Mouse (Mus musculus): ENCODE measurements around the gene Serpinb1c. TPM values are rescaled to one million over a fixed set of nuclear protein-coding genes. Genes with fewer than 3 reads are reported as not detected.

Serpinb1c gene
- polyA plus RNA-seq, 1 experiment from 2014 or later: not detected

- H3K9me3 ChIP-seq (replicated peaks): no peaks in the 10 kb centered on the region
- H3K27me3 ChIP-seq (ENCODE audit: low read depth, poor library complexity, severe bottlenecking): peaks cover 64% of the 10 kb centered on the region
- 43% methylated on average over 2 of the region's 2 CpGs for WGBS
- no peak overlapping the region for H3K4me3 ChIP-seq
- H3K27ac ChIP-seq (replicated peaks): no peak overlapping the region
- peaks cover 17% of the 10 kb centered on the region for H3K4me1 ChIP-seq
- H3K36me3 ChIP-seq: no peaks in the 10 kb centered on the region
- DNase-seq (ENCODE audit: low spot score): peak; percentile 42
Measured at GRCm38 (mm10) chr13:32853073-32853472, 44.9 kb downstream of the Serpinb1c start.

GRCm38 (mm10) chr13:32852539-32852938 is 45.5 kb downstream of the Serpinb1c start:
- Histone ChIP-seq H3K27me3 (ENCODE audit: low read depth, poor library complexity, severe bottlenecking) (peaks cover 61% of the 10 kb centered on the region), H3K4me3 (no peak overlapping the region), H3K9me3 (replicated peaks) (no peaks in the 10 kb centered on the region), H3K4me1 (peaks cover 17% of the 10 kb centered on the region), H3K36me3 (no peaks in the 10 kb centered on the region), H3K27ac (replicated peaks) (no peak overlapping the region; the same call in 1 of the 2 replicates)
- no peak for DNase-seq (ENCODE audit: low spot score)
- WGBS: 85% methylated on average over 4 of the region's 4 CpGs

DNA sequence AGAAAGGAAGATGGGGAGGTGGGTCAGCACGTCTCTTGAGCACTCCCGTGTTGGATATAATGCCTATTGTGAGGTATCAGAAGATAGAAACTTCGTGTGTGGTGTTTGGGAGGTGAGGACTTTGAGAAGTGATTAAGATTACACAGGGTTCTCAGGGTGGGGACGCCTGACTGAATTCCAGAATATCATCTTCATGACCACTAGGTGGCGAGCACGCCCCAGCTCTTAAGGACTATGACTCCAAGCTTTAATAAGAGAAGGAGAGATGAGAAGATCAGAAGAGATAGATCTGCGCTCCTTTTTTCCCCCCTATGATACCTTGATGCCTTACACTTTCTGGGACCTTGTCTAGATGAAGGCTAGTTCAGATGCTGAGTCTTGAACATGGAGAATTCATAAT is 46.0 kb downstream of the Serpinb1c start:
- Histone ChIP-seq H3K36me3 (no peaks in the 10 kb centered on the region), H3K4me1 (peaks cover 17% of the 10 kb centered on the region), H3K4me3 (no peak overlapping the region), H3K9me3 (replicated peaks) (no peaks in the 10 kb centered on the region), H3K27me3 (ENCODE audit: low read depth, poor library complexity, severe bottlenecking) (peaks cover 56% of the 10 kb centered on the region), H3K27ac (replicated peaks) (no peak overlapping the region)
- peak; percentile 34 for DNase-seq (ENCODE audit: low spot score)
- WGBS: 10% methylated on average over 7 of the region's 7 CpGs

- DNase-seq (ENCODE audit: low spot score): no peak
- Histone ChIP-seq H3K4me3 (no peak within 1 kb of the TSS), H3K27ac (replicated peaks) (no peak within 1 kb of the TSS), H3K4me1 (peaks cover 17% of the 10 kb centered on the region), H3K9me3 (replicated peaks) (no peaks in the 10 kb centered on the region), H3K27me3 (ENCODE audit: low read depth, poor library complexity, severe bottlenecking) (peaks cover 45% of the 10 kb centered on the region), H3K36me3 (no peaks in the 10 kb centered on the region)
- WGBS: 69% methylated on average over 10 of the region's 10 CpGs
Measured at GRCm38 (mm10) chr13:32850668-32851404, 47.2 kb downstream of the Serpinb1c start, which contains the start of gene Serpinb1a. TSS of gene Serpinb1a (minus strand) at chr13:32851185.

- WGBS: 67% methylated on average over 1 of the region's 1 CpGs
Measured at GRCm38 (mm10) chr13:32850156-32850555, 47.9 kb downstream of the Serpinb1c start.

GRCm38 (mm10) chr13:32849531-32850123 is 48.4 kb downstream of the Serpinb1c start:
- Histone ChIP-seq H3K4me1 (peaks cover 17% of the 10 kb centered on the region), H3K4me3 (no peak overlapping the region), H3K27ac (replicated peaks) (no peak overlapping the region), H3K9me3 (replicated peaks) (no peaks in the 10 kb centered on the region), H3K36me3 (no peaks in the 10 kb centered on the region), H3K27me3 (ENCODE audit: low read depth, poor library complexity, severe bottlenecking) (peaks cover 33% of the 10 kb centered on the region)
- DNase-seq (ENCODE audit: low spot score): no peak

More at GRCm38 (mm10) chr13:32850156-32850555, 47.9 kb downstream of the Serpinb1c start:
- H3K9me3 ChIP-seq (replicated peaks): no peaks in the 10 kb centered on the region
- H3K4me1 ChIP-seq: peaks cover 17% of the 10 kb centered on the region
- H3K36me3 ChIP-seq: no peaks in the 10 kb centered on the region
- DNase-seq (ENCODE audit: low spot score): no peak
- no peak overlapping the region for H3K4me3 ChIP-seq
- peaks cover 38% of the 10 kb centered on the region for H3K27me3 ChIP-seq (ENCODE audit: low read depth, poor library complexity, severe bottlenecking)
- no peak overlapping the region for H3K27ac ChIP-seq (replicated peaks)

- Histone ChIP-seq H3K27me3 (ENCODE audit: low read depth, poor library complexity, severe bottlenecking) (peaks cover 29% of the 10 kb centered on the region), H3K36me3 (no peaks in the 10 kb centered on the region), H3K4me3 (no peak overlapping the region), H3K27ac (replicated peaks) (no peak overlapping the region), H3K9me3 (replicated peaks) (no peaks in the 10 kb centered on the region), H3K4me1 (peaks cover 17% of the 10 kb centered on the region)
- 81% methylated on average over 4 of the region's 4 CpGs for WGBS
- no peak for DNase-seq (ENCODE audit: low spot score)
Measured at GRCm38 (mm10) chr13:32849092-32849491, 48.9 kb downstream of the Serpinb1c start.

DNA sequence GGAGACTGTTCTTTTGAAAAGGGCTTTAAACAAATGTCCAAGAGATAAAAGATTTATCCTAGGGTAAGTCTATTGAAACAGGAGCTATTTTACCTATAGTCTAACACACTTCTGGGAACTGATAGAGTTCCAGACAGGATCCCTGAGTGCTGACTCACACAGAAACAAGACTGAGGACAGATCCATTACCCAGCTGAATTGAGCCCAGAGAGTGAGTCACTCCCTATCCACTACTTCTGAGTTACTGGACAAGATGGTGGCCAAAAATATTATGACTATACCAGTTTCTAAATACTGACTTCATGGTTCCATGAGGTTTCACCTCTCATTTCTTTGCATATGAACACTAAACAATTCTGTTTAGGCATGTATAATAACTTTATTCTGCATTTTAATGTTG is 51.8 kb downstream of the Serpinb1c start:
- DNase-seq (ENCODE audit: low spot score): no peak
- H3K4me1 ChIP-seq: peaks cover 9% of the 10 kb centered on the region; the same call in 1 of the 2 replicates

GRCm38 (mm10) chr13:32841349-32841748 is 56.7 kb downstream of the Serpinb1c start:
- H3K4me3 ChIP-seq: no peak overlapping the region
- no peaks in the 10 kb centered on the region for H3K27me3 ChIP-seq (ENCODE audit: low read depth, poor library complexity, severe bottlenecking)
- H3K36me3 ChIP-seq: no peaks in the 10 kb centered on the region
- peaks cover 5% of the 10 kb centered on the region; the same call in 1 of the 2 replicates for H3K4me1 ChIP-seq
- H3K9me3 ChIP-seq (replicated peaks): no peaks in the 10 kb centered on the region
- no peak overlapping the region for H3K27ac ChIP-seq (replicated peaks)
- WGBS: 88% methylated on average over 3 of the region's 3 CpGs
- DNase-seq (ENCODE audit: low spot score): no peak

More for the DNA sequence above, 51.8 kb downstream of the Serpinb1c start:
- H3K27me3 ChIP-seq (ENCODE audit: low read depth, poor library complexity, severe bottlenecking): peaks cover 29% of the 10 kb centered on the region
- no peaks in the 10 kb centered on the region for H3K9me3 ChIP-seq (replicated peaks)
- H3K36me3 ChIP-seq: no peaks in the 10 kb centered on the region
- H3K27ac ChIP-seq (replicated peaks): no peak overlapping the region
- H3K4me3 ChIP-seq: no peak overlapping the region

GRCm38 (mm10) chr13:32839314-32839713 is 58.7 kb downstream of the Serpinb1c start:
- peaks cover 5% of the 10 kb centered on the region; the same call in 1 of the 2 replicates for H3K4me1 ChIP-seq
- H3K27ac ChIP-seq (replicated peaks): no peak overlapping the region
- H3K9me3 ChIP-seq (replicated peaks): no peaks in the 10 kb centered on the region
- WGBS: 66% methylated on average over 1 of the region's 1 CpGs
- no peaks in the 10 kb centered on the region for H3K36me3 ChIP-seq
- H3K4me3 ChIP-seq: no peak overlapping the region
- DNase-seq (ENCODE audit: low spot score): no peak
- H3K27me3 ChIP-seq (ENCODE audit: low read depth, poor library complexity, severe bottlenecking): no peaks in the 10 kb centered on the region

GRCm38 (mm10) chr13:32834513-32834912 is 63.5 kb downstream of the Serpinb1c start:
- WGBS: 94% methylated on average over 5 of the region's 5 CpGs
- Histone ChIP-seq H3K36me3 (no peaks in the 10 kb centered on the region), H3K4me3 (no peak overlapping the region), H3K27ac (replicated peaks) (no peak overlapping the region), H3K27me3 (ENCODE audit: low read depth, poor library complexity, severe bottlenecking) (no peaks in the 10 kb centered on the region), H3K9me3 (replicated peaks) (no peaks in the 10 kb centered on the region), H3K4me1 (no peaks in the 10 kb centered on the region)
- DNase-seq (ENCODE audit: low spot score): no peak

DNA sequence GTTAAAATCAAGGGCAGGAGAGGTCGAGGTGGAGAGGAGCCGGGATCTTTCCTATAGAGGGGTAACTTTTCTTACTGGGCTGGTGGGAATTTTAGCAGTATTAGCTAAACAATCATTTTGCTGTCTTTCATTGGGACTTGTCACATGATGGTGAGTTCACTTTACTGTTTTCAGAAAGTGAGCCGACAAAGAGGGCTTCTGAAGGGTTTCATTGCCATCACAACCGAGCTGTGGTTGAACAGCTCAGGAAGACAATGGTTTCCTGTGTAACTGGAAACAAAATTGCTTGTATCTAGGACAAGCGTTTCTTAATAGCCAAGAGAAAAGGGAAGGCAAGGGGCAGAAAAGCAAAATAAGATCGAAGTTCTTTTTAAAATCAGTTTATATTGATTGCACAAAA is 64.8 kb downstream of the Serpinb1c start:
- H3K4me1 ChIP-seq: no peaks in the 10 kb centered on the region
- H3K27ac ChIP-seq (replicated peaks): no peak overlapping the region
- H3K27me3 ChIP-seq (ENCODE audit: low read depth, poor library complexity, severe bottlenecking): no peaks in the 10 kb centered on the region
- no peak overlapping the region for H3K4me3 ChIP-seq
- H3K36me3 ChIP-seq: no peaks in the 10 kb centered on the region
- WGBS: 85% methylated on average over 6 of the region's 6 CpGs
- no peak for DNase-seq (ENCODE audit: low spot score)
- no peaks in the 10 kb centered on the region for H3K9me3 ChIP-seq (replicated peaks)

DNA sequence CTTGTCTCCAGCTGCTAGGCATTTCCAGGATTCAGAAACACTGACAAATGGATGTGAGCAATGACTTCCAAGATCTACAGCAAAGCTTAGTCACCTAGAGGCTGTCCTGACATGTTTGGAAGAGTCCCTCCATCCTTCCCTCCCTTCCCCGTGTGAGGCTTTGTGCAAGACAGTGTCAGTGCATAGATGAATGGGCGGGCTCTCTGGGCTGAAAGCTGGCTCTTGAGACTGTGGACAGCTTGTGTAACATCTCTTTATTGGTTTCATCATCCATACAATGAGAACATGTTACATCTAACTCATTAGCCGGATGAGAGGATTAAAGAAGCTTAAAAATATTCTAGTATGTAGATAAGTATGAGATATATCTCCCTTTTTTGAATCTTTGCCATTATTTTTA is 65.2 kb downstream of the Serpinb1c start:
- H3K4me3 ChIP-seq: no peak overlapping the region
- no peak for DNase-seq (ENCODE audit: low spot score)
- H3K36me3 ChIP-seq: no peaks in the 10 kb centered on the region
- H3K27ac ChIP-seq (replicated peaks): no peak overlapping the region
- H3K9me3 ChIP-seq (replicated peaks): no peaks in the 10 kb centered on the region
- 78% methylated on average over 3 of the region's 3 CpGs for WGBS
- H3K4me1 ChIP-seq: no peaks in the 10 kb centered on the region
- no peaks in the 10 kb centered on the region for H3K27me3 ChIP-seq (ENCODE audit: low read depth, poor library complexity, severe bottlenecking)
